Mouse (Mus musculus): ENCODE results near the gene Ppp1cc. TPM values are rescaled to one million over a fixed set of nuclear protein-coding genes. Genes with fewer than 3 reads are reported as not detected.

Gene Ppp1cc
- 137 and 150 TPM in 2 replicates for polyA plus RNA-seq (2015; fragmentation: Nextera tagmentation; extraction: Ambion mirVana)

DNA sequence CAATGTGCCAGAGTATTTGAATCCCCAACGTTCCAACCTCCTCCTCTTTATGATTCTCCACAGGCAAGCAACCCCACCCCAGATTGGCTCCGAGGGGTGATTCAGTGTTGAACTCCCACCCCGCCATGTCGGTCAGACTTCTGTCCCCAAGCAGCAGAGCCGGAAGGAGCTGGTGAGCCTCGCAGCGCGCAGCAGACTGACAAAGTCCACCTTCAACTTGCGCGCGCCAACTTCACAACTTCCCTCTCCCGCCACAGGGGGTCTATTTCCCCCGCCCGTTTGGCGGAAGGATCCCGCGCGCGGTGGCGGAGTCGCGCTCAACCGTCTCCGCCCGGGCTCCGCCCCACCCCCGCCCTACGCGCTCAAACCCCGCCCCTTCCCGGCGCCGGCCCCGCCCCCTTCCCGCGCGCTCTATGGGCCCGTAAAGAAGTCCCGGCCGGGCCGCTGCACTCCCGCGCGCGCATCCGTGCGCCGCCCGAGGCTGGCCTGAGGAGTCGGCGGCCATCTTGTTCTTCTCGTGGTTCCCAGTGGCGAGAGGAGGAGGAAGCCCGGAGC lies at the start of gene Ppp1cc:
Gene Ppp1cc, plus strand, starts transcription at position 452 of the 555 bp plus-strand sequence.
- 0% methylated on average over 28 of the region's 54 CpGs for whole genome bisulfite sequencing
- DNase-seq (ENCODE audit: low spot score), result peak; percentile 95

DNA sequence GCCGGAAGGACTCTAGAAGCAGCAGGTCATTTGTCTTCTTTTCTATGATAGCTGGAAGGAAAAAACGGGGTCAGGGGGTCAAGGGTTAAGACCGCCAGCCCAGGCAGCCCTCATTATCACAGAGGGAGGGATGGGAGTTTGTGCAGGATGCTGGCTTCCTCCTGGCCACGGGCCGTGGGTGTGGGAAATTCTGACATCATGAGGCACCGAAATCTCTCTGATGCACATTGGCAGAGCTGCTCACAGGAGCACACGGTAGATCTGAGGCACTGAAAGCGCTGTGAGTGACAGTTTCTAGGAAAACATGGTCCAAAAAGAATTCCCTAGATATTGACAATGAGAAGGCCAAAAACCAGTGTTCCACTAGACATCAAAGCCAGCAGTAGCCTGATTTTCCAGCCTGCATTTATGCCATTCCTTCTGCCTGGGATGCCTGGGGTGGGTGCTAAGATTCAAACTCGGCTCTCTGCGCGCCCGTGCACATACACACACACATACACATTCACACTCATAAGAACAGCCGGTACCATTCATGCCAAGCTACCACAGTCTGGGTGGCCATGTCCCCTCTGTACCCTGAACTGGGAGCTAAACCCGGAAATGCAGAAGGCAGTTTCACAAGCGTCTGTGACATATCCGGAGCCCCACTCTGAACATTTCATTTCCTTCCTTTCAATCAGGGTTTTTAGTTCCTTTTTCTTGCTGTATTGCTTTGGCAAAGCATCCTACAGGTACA lies 48.6 kb upstream of the Ppp1cc start:
- Histone ChIP-seq H3K9ac (replicated peaks; ENCODE audit: low read depth) (no peak overlapping the region), H3K36me3 (ENCODE audit: insufficient read depth, low read length) (no peaks in the 10 kb centered on the region), H3K4me1 (ENCODE audit: insufficient read depth, low read depth, low read length) (no peaks in the 10 kb centered on the region), H3K27me3 (replicated peaks; ENCODE audit: insufficient read depth, low read length) (no peaks in the 10 kb centered on the region), H3K27ac (ENCODE audit: low read length) (no peak overlapping the region), H3K4me3 (ENCODE audit: low read depth, low read length) (no peak overlapping the region), H3K4me2 (replicated peaks; ENCODE audit: low read depth, low read length) (no peak overlapping the region), H3K9me3 (ENCODE audit: low read length) (no peaks in the 10 kb centered on the region)
- TF ChIP-seq CTCF (IDR thresholded peaks at IDR 0.05) (no peak), EP300 (IDR thresholded peaks at IDR 0.05) (no peak)
- DNase-seq (ENCODE audit: low spot score), result no peak
- 49% methylated on average over 16 of the region's 16 CpGs for WGBS
- ATAC-seq, result 0 out of 2 replicates have a peak, but pooled peaks have one; percentile 21

More for the DNA sequence above, at the start of gene Ppp1cc:
- Histone ChIP-seq H3K27me3 (replicated peaks; ENCODE audit: insufficient read depth, low read length) (no peaks in the 10 kb centered on the region), H3K4me3 (ENCODE audit: low read depth, low read length) (peak within 1 kb of the TSS; percentile 67), H3K4me1 (ENCODE audit: insufficient read depth, low read depth, low read length) (peaks cover 4% of the 10 kb centered on the region; the same call in 1 of the 2 replicates), H3K9ac (replicated peaks; ENCODE audit: low read depth) (peak within 1 kb of the TSS; percentile 83), H3K36me3 (ENCODE audit: insufficient read depth, low read length) (no peaks in the 10 kb centered on the region), H3K9me3 (ENCODE audit: low read length) (no peaks in the 10 kb centered on the region), H3K27ac (ENCODE audit: low read length) (peak within 1 kb of the TSS; percentile 83), H3K4me2 (replicated peaks; ENCODE audit: low read depth, low read length) (peak within 1 kb of the TSS; percentile 77)
- TF ChIP-seq EP300 (IDR thresholded peaks at IDR 0.05) (peak; percentile 50; the same call in 1 of the 2 replicates), CTCF (IDR thresholded peaks at IDR 0.05) (peak; percentile 59)
- ATAC-seq, result peak; percentile 97

DNA sequence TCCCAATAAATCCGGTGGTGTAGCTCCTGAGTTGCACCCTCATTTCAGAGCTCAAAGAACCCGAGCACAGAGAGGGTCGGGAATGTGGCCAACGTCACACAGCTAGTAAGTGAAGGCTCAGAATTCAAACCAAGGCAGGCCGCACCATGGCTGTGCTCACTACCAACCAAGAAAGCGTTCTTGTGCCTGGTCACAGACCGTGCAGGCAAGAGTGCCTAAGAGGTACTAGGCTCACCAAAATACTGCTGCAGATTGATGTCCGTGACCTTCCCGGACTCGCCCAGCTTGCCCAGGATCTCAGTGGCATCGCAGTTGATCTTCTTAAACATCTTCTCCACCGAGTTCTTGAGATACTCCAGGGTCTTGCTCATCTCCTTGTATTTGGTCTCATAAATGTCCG lies 47.5 kb upstream of the Ppp1cc start:
- no peaks in the 10 kb centered on the region for H3K27me3 ChIP-seq (replicated peaks; ENCODE audit: insufficient read depth, low read length)
- no peaks in the 10 kb centered on the region for H3K9me3 ChIP-seq (ENCODE audit: low read length)
- no peak overlapping the region for H3K9ac ChIP-seq (replicated peaks; ENCODE audit: low read depth)
- H3K4me2 ChIP-seq (replicated peaks; ENCODE audit: low read depth, low read length), result no peak overlapping the region
- no peaks in the 10 kb centered on the region for H3K36me3 ChIP-seq (ENCODE audit: insufficient read depth, low read length)
- H3K27ac ChIP-seq (ENCODE audit: low read length), result no peak overlapping the region
- WGBS, result 91% methylated on average over 13 of the region's 13 CpGs
- no peaks in the 10 kb centered on the region for H3K4me1 ChIP-seq (ENCODE audit: insufficient read depth, low read depth, low read length)
- DNase-seq (ENCODE audit: low spot score) (no peak), ATAC-seq (no peak)
- TF ChIP-seq EP300 (IDR thresholded peaks at IDR 0.05) (no peak), CTCF (IDR thresholded peaks at IDR 0.05) (no peak)
- no peak overlapping the region for H3K4me3 ChIP-seq (ENCODE audit: low read depth, low read length)

DNA sequence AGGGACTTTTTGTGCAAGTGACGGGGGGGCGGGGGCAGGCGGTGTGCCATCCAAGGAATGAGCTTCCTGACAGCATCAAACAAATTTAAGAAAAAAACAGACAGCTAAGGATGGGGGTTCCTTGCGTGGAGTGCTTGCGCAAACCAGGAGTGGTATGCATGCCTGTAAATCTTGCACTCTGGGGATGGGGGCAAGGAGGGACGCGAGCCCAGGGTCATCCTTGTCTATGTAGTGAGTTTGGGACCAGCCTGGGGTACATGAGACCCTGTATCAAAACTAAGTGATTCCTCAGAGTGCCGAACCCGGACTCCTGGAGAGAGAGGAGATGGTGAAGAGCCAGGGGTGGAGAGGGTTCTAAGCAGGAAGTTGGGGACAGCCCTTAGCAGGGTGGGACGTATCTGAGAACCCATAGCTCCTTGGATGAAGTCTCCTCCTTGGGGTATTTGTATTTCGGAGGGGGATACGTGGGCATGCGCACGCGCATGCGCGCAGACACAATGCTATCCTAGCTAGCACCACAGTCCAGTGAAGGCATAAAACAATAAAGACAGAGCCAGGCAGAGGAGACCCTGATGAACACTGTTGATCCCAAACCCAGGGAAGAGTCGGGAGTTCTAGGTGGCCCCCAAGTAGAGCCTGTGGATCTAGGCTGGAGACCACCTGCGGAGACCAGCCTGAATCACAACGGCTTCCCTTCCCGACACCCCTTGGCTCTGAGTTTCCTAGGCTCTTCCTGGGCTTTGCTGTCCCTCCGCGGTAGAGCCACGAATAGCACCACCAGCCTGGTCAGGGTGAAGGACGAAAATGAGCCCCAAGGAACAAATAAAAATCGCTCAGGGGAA lies 46.8 kb upstream of the Ppp1cc start:
- H3K27me3 ChIP-seq (replicated peaks; ENCODE audit: insufficient read depth, low read length), result no peaks in the 10 kb centered on the region
- H3K4me2 ChIP-seq (replicated peaks; ENCODE audit: low read depth, low read length), result no peak overlapping the region
- DNase-seq (ENCODE audit: low spot score), result no peak

DNA sequence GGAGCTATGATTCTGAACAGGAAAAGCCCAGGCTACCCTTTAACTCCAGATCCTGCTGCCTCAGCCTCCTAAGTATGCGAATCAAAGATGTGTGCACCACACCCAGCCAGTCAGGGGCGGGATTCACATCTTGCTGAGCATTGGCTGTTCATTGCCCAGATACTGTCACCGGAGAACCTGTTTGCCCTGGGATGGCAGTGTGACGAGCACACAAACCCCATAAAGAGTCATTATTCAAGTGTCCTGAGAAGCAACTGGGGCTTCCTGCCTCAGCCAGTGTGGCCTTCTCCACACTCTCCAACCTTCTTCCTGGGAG lies 46.2 kb upstream of the Ppp1cc start:
- Histone ChIP-seq H3K4me2 (replicated peaks; ENCODE audit: low read depth, low read length) (no peak overlapping the region), H3K9me3 (ENCODE audit: low read length) (no peaks in the 10 kb centered on the region), H3K36me3 (ENCODE audit: insufficient read depth, low read length) (no peaks in the 10 kb centered on the region), H3K27ac (ENCODE audit: low read length) (no peak overlapping the region), H3K9ac (replicated peaks; ENCODE audit: low read depth) (no peak overlapping the region), H3K4me1 (ENCODE audit: insufficient read depth, low read depth, low read length) (no peaks in the 10 kb centered on the region), H3K4me3 (ENCODE audit: low read depth, low read length) (no peak overlapping the region), H3K27me3 (replicated peaks; ENCODE audit: insufficient read depth, low read length) (no peaks in the 10 kb centered on the region)
- DNase-seq (ENCODE audit: low spot score), result no peak
- TF ChIP-seq CTCF (IDR thresholded peaks at IDR 0.05), result no peak
- no peak for TF ChIP-seq EP300 (IDR thresholded peaks at IDR 0.05)
- ATAC-seq, result no peak
- 38% methylated on average over 4 of the region's 4 CpGs for WGBS

More for the DNA sequence above, 46.8 kb upstream of the Ppp1cc start:
- no peak overlapping the region for H3K27ac ChIP-seq (ENCODE audit: low read length)
- no peak overlapping the region for H3K9ac ChIP-seq (replicated peaks; ENCODE audit: low read depth)
- TF ChIP-seq EP300 (IDR thresholded peaks at IDR 0.05) (no peak), CTCF (IDR thresholded peaks at IDR 0.05) (0 out of 2 replicates have a peak, but pooled peaks have one; percentile 14)
- H3K4me1 ChIP-seq (ENCODE audit: insufficient read depth, low read depth, low read length), result no peaks in the 10 kb centered on the region
- 67% methylated on average over 26 of the region's 26 CpGs for WGBS
- no peaks in the 10 kb centered on the region for H3K36me3 ChIP-seq (ENCODE audit: insufficient read depth, low read length)
- ATAC-seq, result no peak
- H3K4me3 ChIP-seq (ENCODE audit: low read depth, low read length), result no peak overlapping the region
- no peaks in the 10 kb centered on the region for H3K9me3 ChIP-seq (ENCODE audit: low read length)

DNA sequence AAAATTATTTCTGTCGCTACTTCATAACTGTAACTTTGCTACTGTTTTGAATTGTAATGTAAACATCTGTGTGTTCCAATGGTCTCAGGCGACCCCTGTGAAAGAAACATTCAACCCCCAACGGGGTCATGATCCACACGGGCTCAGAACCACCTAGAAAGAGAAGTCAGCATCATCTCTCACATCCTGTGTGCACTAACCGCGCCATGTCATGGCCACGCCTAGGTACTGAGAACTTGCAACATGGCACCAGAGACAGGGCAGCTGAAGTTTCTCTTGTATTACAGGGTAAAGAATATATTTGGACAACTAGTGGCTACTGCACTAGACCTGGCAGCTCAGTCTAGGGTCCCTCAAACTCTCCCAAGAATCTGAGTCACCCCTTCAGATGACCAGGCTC lies 44.6 kb upstream of the Ppp1cc start:
- H3K4me3 ChIP-seq (ENCODE audit: low read depth, low read length), result no peak overlapping the region
- H3K27ac ChIP-seq (ENCODE audit: low read length), result no peak overlapping the region
- H3K36me3 ChIP-seq (ENCODE audit: insufficient read depth, low read length), result no peaks in the 10 kb centered on the region
- no peak; the same call in 1 of the 2 replicates for ATAC-seq
- no peaks in the 10 kb centered on the region for H3K27me3 ChIP-seq (replicated peaks; ENCODE audit: insufficient read depth, low read length)
- no peak overlapping the region for H3K9ac ChIP-seq (replicated peaks; ENCODE audit: low read depth)
- TF ChIP-seq CTCF (IDR thresholded peaks at IDR 0.05) (no peak), EP300 (IDR thresholded peaks at IDR 0.05) (no peak)
- H3K4me1 ChIP-seq (ENCODE audit: insufficient read depth, low read depth, low read length), result no peaks in the 10 kb centered on the region
- H3K9me3 ChIP-seq (ENCODE audit: low read length), result no peaks in the 10 kb centered on the region
- DNase-seq (ENCODE audit: low spot score), result no peak
- 59% methylated on average over 7 of the region's 7 CpGs for WGBS
- H3K4me2 ChIP-seq (replicated peaks; ENCODE audit: low read depth, low read length), result no peak overlapping the region

Measured in lung, postnatal 0 days (tissue).